Mouse (Mus musculus): ENCODE measurements around the gene Stk32c. TPM values are rescaled to one million over a fixed set of nuclear protein-coding genes. Genes with fewer than 3 reads are reported as not detected.

Stk32c gene
- total and polyA plus RNA-seq, 3 experiments: 0.21 TPM; not detected in 2

GRCm38 (mm10) chr7:139126549-139126948 lies 86.6 kb downstream of the Stk32c start:
- no peak overlapping the region for H3K4me3 ChIP-seq (ENCODE audit: control insufficient read depth in 1 of 2, insufficient read depth in 1 of 2, low read depth in 2 of 2, low read length in 2 of 2)
- no peaks in the 10 kb centered on the region for H3K36me3 ChIP-seq (ENCODE audit: control insufficient read depth in 1 of 2, insufficient read depth in 2 of 2, low read length in 2 of 2)
- no peak overlapping the region for H3K9ac ChIP-seq (ENCODE audit: control insufficient read depth, low read depth, low read length, poor library complexity, severe bottlenecking)
- DNase-seq (ENCODE audit: low read depth, low spot score): no peak
- H3K27ac ChIP-seq (ENCODE audit: control insufficient read depth, low read depth, low read length): no peak overlapping the region
- H3K27me3 ChIP-seq (ENCODE audit: control insufficient read depth in 1 of 2, insufficient read depth in 2 of 2, low read length in 2 of 2): no peaks in the 10 kb centered on the region
- TF ChIP-seq CTCF (IDR thresholded peaks at IDR 0.05 in 2 of 3, conservative IDR thresholded peaks at IDR 0.05 in 1 of 3; ENCODE audit: control insufficient read depth in 1 of 3, insufficient read depth in 1 of 3, low read depth in 2 of 3, low read length in 3 of 3, poor library complexity in 1 of 3, severe bottlenecking in 1 of 3) (no peak), UBTF (IDR thresholded peaks at IDR 0.05; ENCODE audit: borderline replicate concordance, insufficient read depth, low read depth, low read length) (no peak), JUND (IDR thresholded peaks at IDR 0.05; ENCODE audit: low read depth, low read length) (no peak), MXI1 (IDR thresholded peaks at IDR 0.05; ENCODE audit: low read depth, low read length) (no peak), CHD1 (IDR thresholded peaks at IDR 0.05; ENCODE audit: low read depth, low read length) (no peak), CHD2 (IDR thresholded peaks at IDR 0.05; ENCODE audit: low read length) (no peak), BHLHE40 (IDR thresholded peaks at IDR 0.05; ENCODE audit: borderline replicate concordance, low read depth, low read length) (no peak), SIN3A (IDR thresholded peaks at IDR 0.05; ENCODE audit: low read length) (no peak), TBP (IDR thresholded peaks at IDR 0.05; ENCODE audit: low read depth, low read length) (no peak)
- no peaks in the 10 kb centered on the region for H3K79me2 ChIP-seq (ENCODE audit: control insufficient read depth, insufficient read depth, low read length, poor library complexity)
- no peaks in the 10 kb centered on the region for H3K4me1 ChIP-seq (ENCODE audit: control insufficient read depth in 1 of 2, insufficient read depth in 2 of 2, low read length in 2 of 2)
- H3K9me3 ChIP-seq (replicated peaks; ENCODE audit: insufficient read depth, low read length): no peaks in the 10 kb centered on the region

- no peak overlapping the region for H3K4me3 ChIP-seq (ENCODE audit: control insufficient read depth in 1 of 2, insufficient read depth in 1 of 2, low read depth in 2 of 2, low read length in 2 of 2)
- H3K36me3 ChIP-seq (ENCODE audit: control insufficient read depth in 1 of 2, insufficient read depth in 2 of 2, low read length in 2 of 2): no peaks in the 10 kb centered on the region
- no peak for TF ChIP-seq NRF1 (IDR thresholded peaks at IDR 0.05; ENCODE audit: insufficient read depth, low read depth, low read length, poor library complexity, severe bottlenecking)
- no peak for TF ChIP-seq ZMIZ1 (IDR thresholded peaks at IDR 0.05; ENCODE audit: low read depth, low read length)
- no peak for TF ChIP-seq GABPA (IDR thresholded peaks at IDR 0.05; ENCODE audit: low read depth, low read length)
- no peak for TF ChIP-seq JUND (IDR thresholded peaks at IDR 0.05; ENCODE audit: low read depth, low read length)
- no peak for TF ChIP-seq POLR2AphosphoS5 (IDR thresholded peaks at IDR 0.05; ENCODE audit: borderline replicate concordance, low read depth, low read length)
- TF ChIP-seq USF1 (IDR thresholded peaks at IDR 0.05; ENCODE audit: low read depth, low read length): no peak
- no peak for TF ChIP-seq MAZ (IDR thresholded peaks at IDR 0.05; ENCODE audit: low read depth, low read length)
- TF ChIP-seq TAL1 (IDR thresholded peaks at IDR 0.05; ENCODE audit: low read length): no peak
- no peak for TF ChIP-seq BHLHE40 (IDR thresholded peaks at IDR 0.05; ENCODE audit: borderline replicate concordance, low read depth, low read length)
- TF ChIP-seq POLR2AphosphoS2 (IDR thresholded peaks at IDR 0.05; ENCODE audit: low read length): no peak
- TF ChIP-seq SMC3 (IDR thresholded peaks at IDR 0.05; ENCODE audit: low read depth, low read length): no peak
- TF ChIP-seq HCFC1 (IDR thresholded peaks at IDR 0.05; ENCODE audit: low read depth, low read length): no peak
- no peak for TF ChIP-seq TCF12 (IDR thresholded peaks at IDR 0.05; ENCODE audit: low read depth, low read length)
- TF ChIP-seq MEF2A (IDR thresholded peaks at IDR 0.05; ENCODE audit: extremely low read depth, insufficient replicate concordance, low read depth, low read length, poor library complexity, severe bottlenecking): no peak
- TF ChIP-seq ZKSCAN1 (IDR thresholded peaks at IDR 0.05; ENCODE audit: low read depth, low read length): no peak
- no peak for DNase-seq (ENCODE audit: low read depth, low spot score)
- no peaks in the 10 kb centered on the region for H3K79me2 ChIP-seq (ENCODE audit: control insufficient read depth, insufficient read depth, low read length, poor library complexity)
- no peaks in the 10 kb centered on the region for H3K4me1 ChIP-seq (ENCODE audit: control insufficient read depth in 1 of 2, insufficient read depth in 2 of 2, low read length in 2 of 2)
- no peaks in the 10 kb centered on the region for H3K9me3 ChIP-seq (replicated peaks; ENCODE audit: insufficient read depth, low read length)
- no peak overlapping the region for H3K9ac ChIP-seq (ENCODE audit: control insufficient read depth, low read depth, low read length, poor library complexity, severe bottlenecking)
- no peaks in the 10 kb centered on the region for H3K27me3 ChIP-seq (ENCODE audit: control insufficient read depth in 1 of 2, insufficient read depth in 2 of 2, low read length in 2 of 2)
- no peak overlapping the region for H3K27ac ChIP-seq (ENCODE audit: control insufficient read depth, low read depth, low read length)
These were observed 87.2 kb downstream of the Stk32c start for GRCm38 (mm10) chr7:139125881-139126280.

Measured in MEL (cell line).